Mouse (Mus musculus): Measurements from ENCODE around the gene Rbm3.

DNA sequence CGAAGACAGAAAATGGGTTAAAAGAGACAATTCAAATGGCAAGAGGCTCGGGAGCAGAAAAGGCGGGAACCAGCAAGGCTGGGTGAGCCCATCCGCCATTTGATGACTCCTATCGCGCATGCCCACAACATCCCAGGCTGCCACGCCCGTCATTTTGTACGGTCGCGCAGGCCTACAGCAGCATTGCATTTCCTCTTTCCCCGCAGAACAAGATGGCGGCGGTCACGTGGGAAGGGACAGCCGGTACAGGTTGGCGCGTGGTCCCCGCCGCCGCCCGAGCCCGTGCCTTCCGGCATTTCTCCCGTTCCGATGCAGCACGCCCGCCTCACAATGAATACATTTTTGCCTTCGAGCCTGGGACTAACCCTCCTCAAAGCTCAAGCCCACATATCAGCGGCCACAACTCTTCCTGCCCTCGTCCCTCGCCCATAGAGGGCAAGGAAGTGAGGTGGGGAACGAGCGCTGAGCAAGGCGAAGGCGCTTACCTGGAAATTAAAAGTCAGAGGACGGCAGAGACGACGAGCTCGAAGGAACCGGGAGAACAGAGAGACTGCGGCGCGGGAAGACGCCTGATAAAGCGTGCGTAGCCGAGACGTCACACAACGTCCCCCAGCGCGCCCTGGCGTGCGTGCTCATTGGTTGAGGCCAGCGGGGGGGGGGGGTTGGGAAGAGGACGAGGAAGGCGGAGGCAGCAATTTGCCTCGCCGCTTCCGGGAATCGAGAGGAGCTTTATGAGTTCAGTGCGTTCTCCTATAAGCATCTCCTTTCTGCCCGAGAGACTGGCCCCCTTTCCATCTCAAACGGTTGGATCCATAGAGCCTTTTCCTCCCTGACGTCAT lies at the start of gene Rbm3:
- TF ChIP-seq CTCF (IDR thresholded peaks at IDR 0.05) (no peak), EP300 (IDR thresholded peaks at IDR 0.05) (no peak)

Data from lung, postnatal 0 days (tissue).